Comparison of ENCODE assay signal across 34 mouse cellular contexts in genomic region chr8:4263105-4263791, GRCm38 (mm10). TPM values are rescaled to one million over a fixed set of nuclear protein-coding genes. Genes with fewer than 3 reads are reported as not detected.
DNase-seq lines count a peak whose midpoint lies in the region; ATAC-seq and TF ChIP-seq lines count a peak whose summit lies in the region.
"Had no signal": no experiment of that assay in that cellular context is flagged by ENCODE, and none has a peak within 500 bp of the region (broad histone marks: within the 10 kb centered on the region; RNA-seq: fewer than 3 reads in every experiment).

No protein-coding gene starts in this region.

- no peak for TF ChIP-seq CTCF in left cerebral cortex, adult 2 months (IDR thresholded peaks at IDR 0.05)
- TF ChIP-seq CTCF in testis, adult 2 months (IDR thresholded peaks at IDR 0.05; ENCODE audit: control insufficient read depth, insufficient read depth, insufficient replicate concordance, low read depth, low read length) = no peak
- TF ChIP-seq CTCF in olfactory bulb, adult 2 months (IDR thresholded peaks at IDR 0.05; ENCODE audit: insufficient read depth, low read depth, low read length) = no peak

- no peak overlapping the region for H3K4me2 ChIP-seq in midbrain, embryonic 15.5 days
- H3K4me2 ChIP-seq: embryonic facial prominence, embryonic 13.5 days; heart, embryonic 15.5 days; liver, embryonic 12.5 days; midbrain, embryonic 11.5 days; neural tube, embryonic 12.5 days had no signal

- TF ChIP-seq POLR2A in testis, adult 2 months (IDR thresholded peaks at IDR 0.05; ENCODE audit: control insufficient read depth, low read depth, low read length) = 0 out of 2 replicates have a peak, but pooled peaks have one; percentile 13
- TF ChIP-seq POLR2A in olfactory bulb, adult 2 months (IDR thresholded peaks at IDR 0.05; ENCODE audit: insufficient read depth, low read depth, low read length) = no peak

- peaks cover 4% of the 10 kb centered on the region for H3K36me3 ChIP-seq in testis, adult 2 months (ENCODE audit: control insufficient read depth, insufficient read depth, low read length)
- H3K36me3 ChIP-seq in midbrain, embryonic 15.5 days (replicated peaks) = peaks cover 41% of the 10 kb centered on the region

- peak overlapping the region; percentile 79 for H3K27ac ChIP-seq in left cerebral cortex, adult 2 months
- peak overlapping the region; percentile 25 for H3K27ac ChIP-seq in testis, adult 2 months (ENCODE audit: control insufficient read depth, insufficient read depth, low read depth, low read length)
- peak overlapping the region; percentile 91 for H3K27ac ChIP-seq in olfactory bulb, adult 2 months (ENCODE audit: insufficient read depth, low read depth, low read length)
- H3K27ac ChIP-seq in midbrain, embryonic 15.5 days = no peak overlapping the region
- H3K27ac ChIP-seq: embryonic facial prominence, embryonic 13.5 days; forebrain, embryonic 10.5 days; heart, embryonic 10.5 days; heart, embryonic 15.5 days; liver, embryonic 12.5 days; neural tube, embryonic 12.5 days had no signal

- ATAC-seq in midbrain, embryonic 15.5 days (replicated peaks) = no peak
- ATAC-seq: activated CD4-positive, CD25-positive, alpha-beta regulatory T cell, adult 4 months; CD4-positive, CD25-positive, alpha-beta regulatory T cell, adult 4 months; forebrain, postnatal 0 days; hindbrain, embryonic 16.5 days; liver, embryonic 12.5 days; liver, postnatal 0 days had no signal

- no peak for DNase-seq in left cerebral cortex, adult 2 months (ENCODE audit: extremely low spot score in 1 of 2, low spot score in 2 of 2)
- DNase-seq in left cerebral cortex, adult 11 months (ENCODE audit: low spot score) = no peak
- DNase-seq in testis, postnatal 10 days (ENCODE audit: low spot score) = no peak
- no peak for DNase-seq in yolk sac, embryonic 10.5 days (ENCODE audit: low spot score)
- DNase-seq: adrenal gland, postnatal 10 days; cerebellum, adult 11-12 months; cerebellum, adult 9-11 months; forebrain, postnatal 0 days; gastrocnemius, postnatal 25 days; heart, adult 11 months; kidney, adult 18-20 months; kidney, postnatal 4 days; layer of hippocampus, adult 9-11 months; liver, postnatal 0 days; lung, postnatal 36 days; thymus, adult 2 months; thymus, postnatal 36 days had no signal

- 44% methylated on average over 8 of the region's 8 CpGs for WGBS in olfactory bulb, adult 2 months
- 96% methylated on average over 8 of the region's 8 CpGs for WGBS in midbrain, embryonic 15.5 days

- intact Hi-C loops in left cerebral cortex, adult 2 months (cut with DNase I) = no loop called here

- H3K9me3 ChIP-seq in midbrain, embryonic 15.5 days = no peaks in the 10 kb centered on the region
- H3K9me3 ChIP-seq: embryonic facial prominence, embryonic 13.5 days; forebrain, embryonic 10.5 days; heart, embryonic 10.5 days; heart, embryonic 15.5 days; liver, embryonic 12.5 days; neural tube, embryonic 12.5 days had no signal

- H3K4me3 ChIP-seq in left cerebral cortex, adult 2 months = no peak overlapping the region
- no peak overlapping the region for H3K4me3 ChIP-seq in testis, adult 2 months (ENCODE audit: control insufficient read depth, low read depth, low read length)
- H3K4me3 ChIP-seq in olfactory bulb, adult 2 months (ENCODE audit: insufficient read depth, low read depth, low read length) = no peak overlapping the region
- H3K4me3 ChIP-seq in midbrain, embryonic 15.5 days = no peak overlapping the region
- H3K4me3 ChIP-seq: embryonic facial prominence, embryonic 13.5 days; forebrain, embryonic 10.5 days; heart, embryonic 10.5 days; heart, embryonic 15.5 days; liver, embryonic 12.5 days; myocyte; neural tube, embryonic 12.5 days had no signal

- peaks cover 8% of the 10 kb centered on the region for H3K4me1 ChIP-seq in testis, adult 2 months (ENCODE audit: control insufficient read depth, insufficient read depth, low read length)
- H3K4me1 ChIP-seq in olfactory bulb, adult 2 months (ENCODE audit: control insufficient read depth, insufficient read depth, low read length) = peaks cover 37% of the 10 kb centered on the region
- peaks cover 8% of the 10 kb centered on the region for H3K4me1 ChIP-seq in midbrain, embryonic 15.5 days

- no peak overlapping the region for H3K9ac ChIP-seq in midbrain, embryonic 15.5 days
- H3K9ac ChIP-seq: embryonic facial prominence, embryonic 13.5 days; forebrain, postnatal 0 days; heart, embryonic 15.5 days; liver, embryonic 12.5 days; liver, postnatal 0 days; neural tube, embryonic 12.5 days had no signal

- no peaks in the 10 kb centered on the region for H3K27me3 ChIP-seq in testis, adult 2 months (ENCODE audit: control insufficient read depth, insufficient read depth, low read length)
- H3K27me3 ChIP-seq in midbrain, embryonic 15.5 days (replicated peaks) = no peaks in the 10 kb centered on the region
- H3K27me3 ChIP-seq: embryonic facial prominence, embryonic 13.5 days; heart, embryonic 15.5 days; liver, embryonic 12.5 days; neural tube, embryonic 12.5 days had no signal

RNA-seq across cellular contexts. Expression of gene Ctxn1, which starts 4.2 kb away (rescaled TPM):
- 100 to 1,000 TPM; 581 to 590 TPM for total RNA-seq in left cerebral cortex, adult 2 months (2021)
- 66.4 and 66.8 TPM in 2 replicates for polyA plus RNA-seq in testis, adult 2 months (2012; rRNA removed)
- polyA plus RNA-seq in olfactory bulb, adult 2 months (2012; ENCODE audit: insufficient read depth, insufficient read length, low replicate concordance, missing spikeins) = not detected in 2 replicates
- polyA plus RNA-seq in midbrain, embryonic 15.5 days (2015; fragmentation: Nextera tagmentation; extraction: Ambion mirVana) = 278 and 306 TPM in 2 replicates
- polyA plus RNA-seq: CD4-positive, CD25-positive, alpha-beta regulatory T cell, adult 4 months had no signal

RNA-seq across cellular contexts. Expression of gene Snapc2, which starts 10.4 kb away (rescaled TPM):
- total RNA-seq in left cerebral cortex, adult 2 months (2021) = 10 to 100 TPM; 28.8 to 31.4 TPM
- polyA plus RNA-seq in testis, adult 2 months (2012; rRNA removed) = 16.0 and 20.7 TPM in 2 replicates
- polyA plus RNA-seq in olfactory bulb, adult 2 months (2012; ENCODE audit: insufficient read depth, insufficient read length, low replicate concordance, missing spikeins) = not detected in 2 replicates
- polyA plus RNA-seq in midbrain, embryonic 15.5 days (2015; fragmentation: Nextera tagmentation; extraction: Ambion mirVana) = 70.6 and 76.4 TPM in 2 replicates

RNA-seq across cellular contexts. Expression of gene Timm44, which starts 12.5 kb away (rescaled TPM):
- 10 to 100 TPM; 66.1 to 72.6 TPM for total RNA-seq in left cerebral cortex, adult 2 months (2021)
- 52.9 and 56.3 TPM in 2 replicates for polyA plus RNA-seq in testis, adult 2 months (2012; rRNA removed)
- not detected in 2 replicates for polyA plus RNA-seq in olfactory bulb, adult 2 months (2012; ENCODE audit: insufficient read depth, insufficient read length, low replicate concordance, missing spikeins)
- 46.7 and 48.2 TPM in 2 replicates for polyA plus RNA-seq in midbrain, embryonic 15.5 days (2015; fragmentation: Nextera tagmentation; extraction: Ambion mirVana)

RNA-seq across cellular contexts. Expression of gene Tgfbr3l, which starts 15.2 kb away (rescaled TPM):
- total RNA-seq in left cerebral cortex, adult 2 months (2021) = 10 to 100 TPM in 1 of 2 experiments, 1 to 10 TPM in 1; 8.2 to 10.5 TPM
- polyA plus RNA-seq in testis, adult 2 months (2012; rRNA removed) = 18.2 and 38.8 TPM in 2 replicates
- polyA plus RNA-seq in olfactory bulb, adult 2 months (2012; ENCODE audit: insufficient read depth, insufficient read length, low replicate concordance, missing spikeins) = not detected in 2 replicates
- polyA plus RNA-seq in midbrain, embryonic 15.5 days (2015; fragmentation: Nextera tagmentation; extraction: Ambion mirVana) = 5.2 and 6.6 TPM in 2 replicates

RNA-seq across cellular contexts. Expression of gene Gm49320, which starts 24.6 kb away (rescaled TPM):
- 1 to 10 TPM in 1 of 2 experiments, not detected in 1; 1.8 TPM for total RNA-seq in left cerebral cortex, adult 2 months (2021)
- polyA plus RNA-seq in testis, adult 2 months (2012; rRNA removed) = 0.64 and 1.7 TPM in 2 replicates
- polyA plus RNA-seq in olfactory bulb, adult 2 months (2012; ENCODE audit: insufficient read depth, insufficient read length, low replicate concordance, missing spikeins) = not detected in 2 replicates
- 1.0 and 1.8 TPM in 2 replicates for polyA plus RNA-seq in midbrain, embryonic 15.5 days (2015; fragmentation: Nextera tagmentation; extraction: Ambion mirVana)
- total RNA-seq: forebrain, postnatal 0 days; heart, postnatal 25 days; left cerebral cortex, adult 18-20 months; megakaryocyte, adult 5-6 weeks had no signal
- polyA plus RNA-seq: heart, embryonic 10.5 days; liver, postnatal 0 days had no signal

Comparison
In these comparisons a context has a peak if more than half of its experiments do, and no peak if none do; other contexts are left out.
1. RNA of gene Snapc2, which starts 10.4 kb away (polyA plus RNA-seq): 70.6 to 76.4 TPM in midbrain, embryonic 15.5 days and 16.0 to 20.7 TPM in testis, adult 2 months; not detected in olfactory bulb, adult 2 months; every median in the first group is over 10 times any median in the second.